Mouse (Mus musculus): ENCODE results near the gene Adamts12. TPM values are rescaled to one million over a fixed set of nuclear protein-coding genes. Genes with fewer than 3 reads are reported as not detected.

The Adamts12 gene
- 0.70 TPM for polyA plus RNA-seq (2014; fragmentation: Illumina TruSeq; extraction: RNeasy Lipid Tissue Mini Kit (QIAGEN cat#74804); ENCODE audit: low read depth, low replicate concordance)

GRCm38 (mm10) chr15:11064558-11065411 is at the start of gene Adamts12:
Adamts12 (plus strand) TSS chr15:11064790.

DNA sequence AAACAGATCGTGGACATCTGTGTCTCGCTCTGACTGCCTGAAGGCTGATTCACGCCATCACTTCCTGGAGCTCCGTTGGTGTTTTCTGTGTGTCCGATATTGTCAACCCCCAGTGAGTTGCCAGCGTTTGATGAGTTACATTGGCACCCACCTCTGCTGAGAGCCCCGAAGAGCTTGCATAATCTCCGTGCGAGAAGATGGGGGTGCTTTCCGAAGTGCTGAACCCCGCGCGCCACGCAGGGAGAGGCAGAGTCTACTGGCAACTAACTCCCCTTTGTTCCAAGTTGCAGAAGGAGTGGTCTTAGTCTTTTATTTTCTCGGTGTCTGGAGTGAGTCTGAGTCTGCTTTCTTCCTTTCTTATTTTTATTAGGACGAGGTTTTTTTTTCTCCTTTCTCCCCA is 26.9 kb upstream of the Adamts12 start, which contains the start of gene Rxfp3:
Gene Rxfp3 (minus strand): TSS at position 281 of the 400 bp plus-strand sequence.

Other genes starting within 250 kb of the Adamts12 start
- gene C1qtnf3, start 112.5 kb upstream of the Adamts12 start, polyA plus RNA-seq (2014; fragmentation: Illumina TruSeq; extraction: RNeasy Lipid Tissue Mini Kit (QIAGEN cat#74804); ENCODE audit: low read depth, low replicate concordance), result 21.6 TPM
- 2.1 TPM for gene Amacr, start 83.0 kb upstream of the Adamts12 start, polyA plus RNA-seq (2014; fragmentation: Illumina TruSeq; extraction: RNeasy Lipid Tissue Mini Kit (QIAGEN cat#74804); ENCODE audit: low read depth, low replicate concordance)
- not detected for gene Slc45a2, start 64.1 kb upstream of the Adamts12 start, polyA plus RNA-seq (2014; fragmentation: Illumina TruSeq; extraction: RNeasy Lipid Tissue Mini Kit (QIAGEN cat#74804); ENCODE audit: low read depth, low replicate concordance)
- not detected for gene Rxfp3, start 26.8 kb upstream of the Adamts12 start, polyA plus RNA-seq (2014; fragmentation: Illumina TruSeq; extraction: RNeasy Lipid Tissue Mini Kit (QIAGEN cat#74804); ENCODE audit: low read depth, low replicate concordance)

Measured in testis, adult 10 weeks (tissue).